Mouse (Mus musculus) left cerebral cortex, postnatal 25 days (tissue): ENCODE results near the gene Tpk1. TPM values are rescaled to one million over a fixed set of nuclear protein-coding genes. Genes with fewer than 3 reads are reported as not detected.

Source experiments
- DNase-seq, 2 experiments: peaks; one replicate each; pipeline ENCODE4 v3.0.0; 2022; ENCODE audit warnings: low spot score in 2 of 2, mixed read lengths in 1 of 2
- intact Hi-C: fragments of 180-260 bp; cut with DNase I; formaldehyde crosslinking; loops from one replicate; pipeline ENCODE4 v1.15.1; 2025
- total RNA-seq, 2 experiments: library from RNA; stranded (reverse); gene quantifications; 2 replicates each; pipeline ENCODE4 v1.2.3; 2021

Gene Tpk1
- total RNA-seq, 2 experiments from 2014 or later: 3.1 to 4.2 TPM

GRCm38 (mm10) chr6:43468821-43469594 lies 197.1 kb downstream of the Tpk1 start:
- DNase-seq: no peak
- intact Hi-C loops: no loop called here

GRCm38 (mm10) chr6:43462849-43463369 lies 203.2 kb downstream of the Tpk1 start:
- intact Hi-C loops: no loop called here
- DNase-seq: no peak

- intact Hi-C loops: no loop called here
- DNase-seq: no peak
These were observed 203.8 kb downstream of the Tpk1 start for GRCm38 (mm10) chr6:43462189-43462848.

- intact Hi-C loops: no loop called here
- DNase-seq: no peak
These were observed 207.0 kb downstream of the Tpk1 start for GRCm38 (mm10) chr6:43459082-43459481.

GRCm38 (mm10) chr6:43457989-43458388 lies 208.1 kb downstream of the Tpk1 start:
- intact Hi-C loops: no loop called here
- DNase-seq: no peak

- DNase-seq: no peak
- intact Hi-C loops: no loop called here
These were observed 216.6 kb downstream of the Tpk1 start for GRCm38 (mm10) chr6:43449498-43449897.

GRCm38 (mm10) chr6:43445856-43446255 lies 220.2 kb downstream of the Tpk1 start:
- intact Hi-C loops: no loop called here
- DNase-seq: no peak

DNA sequence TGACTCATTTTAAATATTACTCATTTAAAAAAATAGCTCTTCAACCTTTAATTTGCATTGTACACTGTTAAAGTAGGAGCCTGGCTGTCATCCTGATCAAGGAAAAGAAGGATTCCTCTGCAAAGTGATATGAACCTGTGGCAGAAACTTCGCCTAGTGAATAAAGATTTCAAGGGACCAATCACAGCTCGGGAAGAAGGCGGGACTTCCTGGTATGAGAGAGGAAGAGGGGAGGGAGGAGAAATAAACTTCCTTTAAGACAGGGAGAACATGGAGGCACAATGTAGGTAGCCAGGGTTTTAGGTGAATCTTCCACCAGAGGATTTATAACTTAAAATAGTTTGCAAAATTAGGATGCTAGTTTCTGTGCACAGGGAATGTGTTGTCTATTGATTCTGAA lies 223.9 kb downstream of the Tpk1 start:
- intact Hi-C loops: no loop called here
- DNase-seq: no peak

- intact Hi-C loops: no loop called here
- DNase-seq: no peak
These were observed 230.0 kb downstream of the Tpk1 start for GRCm38 (mm10) chr6:43435987-43436541.

DNA sequence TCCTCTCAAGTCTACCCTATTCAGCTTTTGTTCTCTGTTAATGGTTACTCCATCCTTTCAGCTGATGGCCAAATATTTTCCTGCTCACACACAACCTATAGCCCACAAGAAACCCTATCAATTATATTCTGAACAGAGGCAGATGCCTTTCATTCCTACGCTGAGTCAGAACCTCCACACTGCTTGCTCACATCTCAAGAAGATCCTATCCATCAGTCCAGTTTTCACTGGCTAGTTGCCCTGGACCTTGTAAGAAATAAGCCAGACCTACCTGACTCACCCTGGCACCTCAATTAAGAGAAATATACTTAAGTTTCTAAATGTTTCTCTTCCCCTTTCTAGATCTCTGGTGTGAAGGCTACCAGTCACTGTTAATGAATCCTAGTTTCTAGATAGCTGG lies 231.7 kb downstream of the Tpk1 start:
- DNase-seq: no peak
- intact Hi-C loops: no loop called here

DNA sequence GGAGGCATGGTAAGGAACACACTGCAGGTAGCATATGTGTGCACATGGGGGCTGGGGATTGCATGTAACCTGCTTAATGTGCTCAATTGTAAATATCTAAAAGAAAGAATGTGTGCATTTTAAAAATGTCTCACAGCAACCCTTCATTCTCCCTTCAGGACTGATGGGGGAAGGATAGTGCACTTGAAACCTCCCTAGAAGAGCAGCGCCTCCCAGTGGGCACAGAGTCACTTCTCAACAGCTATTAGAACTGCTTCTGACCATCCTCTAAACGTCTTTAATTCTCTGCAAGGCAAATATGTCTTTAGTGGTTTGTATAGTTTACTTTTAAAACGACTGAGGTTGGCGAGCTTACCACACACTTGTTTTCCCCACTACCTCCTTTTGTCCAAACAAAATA lies 241.1 kb downstream of the Tpk1 start:
- intact Hi-C loops: no loop called here
- no peak for DNase-seq

DNA sequence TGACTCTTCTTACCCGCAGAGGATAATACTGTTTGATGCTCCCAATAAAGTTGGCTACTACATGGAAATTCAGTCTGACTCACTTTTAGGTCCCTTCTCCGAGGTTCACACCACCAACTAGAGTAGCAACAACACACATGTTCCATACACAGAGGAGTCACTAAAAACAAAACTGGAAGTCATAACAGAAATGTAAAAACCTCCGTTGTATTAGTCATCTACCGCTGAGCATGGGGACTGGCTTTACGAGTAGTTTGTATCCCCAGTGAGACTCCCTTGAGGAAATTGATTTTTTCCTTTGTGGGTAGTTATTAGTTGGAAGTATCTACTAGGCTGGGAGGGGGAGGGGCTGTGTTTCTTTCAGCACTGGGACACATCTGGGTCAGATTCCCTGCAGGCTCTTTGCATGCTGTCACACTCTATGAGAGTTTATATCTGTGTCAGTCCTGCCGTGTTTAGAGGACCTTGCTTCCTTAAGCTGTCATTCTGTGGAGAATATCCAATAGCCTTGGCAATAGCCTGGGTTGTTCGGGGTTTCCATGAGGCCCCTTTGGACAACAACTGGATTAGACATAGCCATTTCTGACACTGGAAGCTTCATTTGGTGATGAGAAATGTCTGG lies 245.6 kb downstream of the Tpk1 start:
- intact Hi-C loops: no loop called here
- DNase-seq: no peak

GRCm38 (mm10) chr6:43408949-43409348 lies 257.1 kb downstream of the Tpk1 start:
- intact Hi-C loops: no loop called here
- no peak for DNase-seq

GRCm38 (mm10) chr6:43403076-43403475 lies 263.0 kb downstream of the Tpk1 start:
- intact Hi-C loops: no loop called here

DNA sequence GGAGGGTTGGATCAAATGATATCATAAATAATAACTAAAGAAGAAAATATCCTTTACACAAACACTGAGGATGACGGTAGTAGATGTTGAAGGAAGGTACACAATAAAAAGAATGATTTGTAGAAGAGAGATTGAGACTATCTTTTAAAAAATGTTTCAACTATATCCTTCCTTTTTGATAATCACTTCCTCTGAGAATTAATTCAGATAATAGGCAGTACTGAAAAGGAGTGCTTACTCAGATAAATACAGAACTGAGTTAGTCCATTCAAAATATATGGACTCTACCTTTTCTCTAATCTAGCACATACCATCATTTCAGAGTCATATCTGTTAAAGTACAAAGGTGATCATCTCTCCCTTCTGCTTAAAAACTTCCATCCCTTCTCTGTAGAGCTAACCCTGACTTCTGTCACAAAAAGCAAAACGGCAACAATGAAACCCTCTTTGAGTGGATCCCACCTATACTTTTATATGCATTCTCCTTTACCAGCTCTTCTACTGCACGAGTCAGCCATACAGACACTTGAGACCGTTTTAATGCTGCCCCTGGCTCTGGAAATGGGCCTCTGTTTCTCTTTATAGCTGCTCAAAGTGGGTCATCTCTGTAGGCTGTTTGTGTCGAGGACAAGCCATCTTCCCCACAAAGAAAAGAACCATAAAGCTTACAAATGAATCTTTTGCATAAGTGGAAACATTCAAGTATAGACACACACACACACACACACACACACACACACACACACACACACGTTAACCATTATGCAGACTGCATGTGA lies 263.7 kb downstream of the Tpk1 start:
- DNase-seq: peak in 1 of 2 experiments; percentile 38

More at GRCm38 (mm10) chr6:43403076-43403475, 263.0 kb downstream of the Tpk1 start:
- DNase-seq: peak in 1 of 2 experiments; percentile 35

DNA sequence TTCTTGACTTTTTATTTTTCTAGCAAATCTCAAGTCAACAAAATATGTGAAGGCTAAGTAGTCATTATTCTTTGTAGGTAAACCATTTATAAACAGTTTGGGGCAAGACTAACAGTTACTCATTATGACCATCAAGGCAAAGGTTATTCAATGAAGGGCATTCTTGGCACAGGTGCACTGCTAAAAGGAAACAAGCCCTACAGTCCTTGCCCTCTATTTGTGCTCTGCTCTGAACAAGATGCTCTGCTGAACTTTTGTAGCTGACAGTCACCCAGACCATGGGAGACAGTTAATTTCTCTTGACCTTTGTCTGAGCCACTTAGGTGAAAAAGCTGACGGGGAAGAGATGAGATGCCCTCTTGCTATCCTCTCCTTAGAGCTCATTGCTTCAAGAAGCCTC lies 269.7 kb downstream of the Tpk1 start:
- no peak for DNase-seq
- intact Hi-C loops: loop anchor here (5.0 kb wide), 1 partner anchor 271 kb away; the partner anchor contains the start of gene Tpk1

More for the DNA sequence above, 263.7 kb downstream of the Tpk1 start:
- intact Hi-C loops: no loop called here

DNA sequence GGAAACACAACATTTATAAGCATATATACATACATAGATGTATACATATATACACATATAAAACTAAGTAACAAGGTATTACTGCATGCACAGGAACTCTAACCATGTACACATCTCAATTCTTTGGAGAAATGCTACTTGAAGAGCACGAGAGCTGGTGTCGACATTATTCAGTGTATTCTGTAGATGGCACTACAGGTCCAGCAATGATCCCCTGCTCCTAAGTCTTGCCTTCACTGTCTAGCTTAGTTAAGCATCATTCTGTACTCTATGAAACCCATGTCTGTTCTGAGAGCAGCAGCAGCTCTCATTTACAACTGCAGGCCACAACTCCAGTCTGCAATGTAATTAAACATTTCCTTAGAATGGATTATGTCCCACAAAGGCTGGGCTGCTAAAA lies 270.5 kb downstream of the Tpk1 start:
- DNase-seq: peak; percentile 39 to 77
- intact Hi-C loops: loop anchor here (5.0 kb wide), 1 partner anchor 272 kb away; the partner anchor contains the start of gene Tpk1

GRCm38 (mm10) chr6:43391358-43391757 lies 274.7 kb downstream of the Tpk1 start:
- intact Hi-C loops: no loop called here
- no peak for DNase-seq

DNA sequence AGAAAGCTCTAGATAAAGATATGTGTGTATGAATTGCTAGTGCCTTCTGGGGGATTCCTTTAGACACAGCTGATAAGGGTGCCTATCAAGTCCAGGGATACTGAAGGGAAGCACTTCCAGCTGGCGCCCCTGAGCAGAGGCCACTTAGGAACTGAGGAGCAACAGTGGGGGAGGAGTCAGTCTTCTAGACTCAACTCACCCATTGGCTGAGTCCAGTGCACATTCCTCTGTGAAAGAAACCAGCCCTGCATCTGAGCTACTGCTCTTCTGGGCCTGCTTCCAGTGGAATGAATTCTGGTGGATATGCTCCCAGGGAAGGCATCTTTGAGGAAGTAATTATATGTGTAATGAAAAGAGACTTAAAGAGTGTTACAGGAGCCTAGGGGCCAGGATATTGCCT lies 278.8 kb downstream of the Tpk1 start:
- DNase-seq: no peak
- intact Hi-C loops: no loop called here
